Mouse (Mus musculus) gastrocnemius, postnatal 14 days (tissue): Measurements from ENCODE around the gene Sez6. TPM values are rescaled to one million over a fixed set of nuclear protein-coding genes. Genes with fewer than 3 reads are reported as not detected.

Experiments used
- DNase-seq: peaks from one replicate; pipeline ENCODE4 v3.0.0; 2021; ENCODE audit warnings: mixed read lengths
- intact Hi-C: fragments of 180-260 bp; cut with DNase I; formaldehyde crosslinking; loops from one replicate; pipeline ENCODE4 v1.15.1; 2025; ENCODE audit warnings: low total_unique reads
- total RNA-seq, 2 experiments: library from RNA; stranded (reverse); gene quantifications; 2 replicates each; pipeline ENCODE4 v1.2.3; 2021

The Sez6 gene
- total RNA-seq, 2 experiments from 2014 or later, result 0.51 to 0.82 TPM

DNA sequence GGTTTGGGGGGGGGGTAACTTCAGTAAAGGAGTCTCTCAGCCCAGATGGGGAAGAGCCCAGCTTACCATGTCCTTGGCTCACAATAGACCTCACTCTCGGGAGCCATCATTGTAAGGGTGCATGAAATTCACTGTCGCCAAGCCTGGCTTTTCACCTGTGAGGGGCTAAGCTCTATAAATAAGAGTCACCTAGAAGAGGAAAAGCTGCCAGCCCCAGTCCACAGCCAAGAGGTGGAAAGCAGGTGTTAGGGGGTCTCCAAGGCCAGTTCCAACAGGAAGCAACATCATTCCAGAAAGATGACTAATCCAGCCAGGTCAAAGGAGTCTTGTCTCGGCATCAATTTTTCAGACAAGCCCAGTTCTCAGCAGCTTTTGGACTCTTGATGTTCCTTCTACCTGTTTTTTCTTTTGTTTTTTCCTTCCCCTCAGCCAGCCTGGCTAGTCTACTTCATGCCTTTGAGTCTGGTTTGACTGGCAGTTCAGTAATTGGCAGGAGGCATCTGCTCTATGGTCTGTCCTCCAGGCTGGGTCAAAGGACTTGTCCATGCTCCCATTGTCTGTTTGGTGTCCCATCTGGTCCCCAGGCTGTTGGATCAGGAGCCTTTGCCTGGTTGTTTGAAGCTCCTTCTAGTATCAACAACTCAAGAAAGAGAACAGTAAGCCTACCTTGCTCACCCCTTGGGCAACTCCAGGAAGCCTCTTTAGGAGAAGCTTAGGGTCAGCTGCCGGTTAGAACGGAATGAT is 4.1 kb downstream of the Sez6 start:
- DNase-seq, result no peak
- intact Hi-C loops, result no loop called here

- intact Hi-C loops, result no loop called here
- DNase-seq, result no peak
These were observed 6.2 kb downstream of the Sez6 start for GRCm38 (mm10) chr11:77936846-77937245.

DNA sequence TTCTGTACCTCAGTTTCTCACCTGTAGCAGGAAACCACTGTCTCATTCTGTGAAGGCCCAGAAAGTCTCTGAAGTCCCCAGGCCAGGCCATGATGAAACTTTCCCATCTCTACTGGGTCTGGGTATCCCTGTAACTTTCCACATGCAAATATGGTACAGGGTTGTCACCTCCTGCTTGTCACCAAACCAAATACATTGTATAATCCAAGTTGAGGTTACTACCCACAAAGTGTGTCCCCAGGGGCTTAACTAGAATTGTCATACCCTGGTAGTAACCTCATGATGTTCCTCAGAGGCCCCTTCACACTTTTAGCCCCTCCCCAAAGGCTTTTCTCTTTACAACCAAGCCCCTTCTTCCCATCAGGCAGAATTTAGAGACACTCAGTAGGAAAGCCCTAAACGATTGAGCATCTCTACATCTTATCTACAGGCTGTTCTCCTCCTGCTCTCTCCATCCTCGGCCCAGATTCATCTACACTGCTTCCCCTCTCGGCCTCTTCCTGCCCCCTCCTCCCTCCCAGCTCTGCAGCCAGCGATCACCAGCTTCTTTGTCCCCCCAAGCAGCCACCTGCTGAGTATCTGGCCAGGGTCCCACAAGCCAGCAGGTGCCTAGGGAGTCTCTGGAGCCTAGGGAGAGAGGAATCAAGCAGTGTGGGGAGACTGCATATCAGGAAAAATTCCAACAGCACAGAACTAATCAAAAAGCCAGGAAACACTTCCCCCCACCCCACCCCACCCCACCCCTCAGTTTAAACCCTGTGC is 7.2 kb downstream of the Sez6 start:
- no peak for DNase-seq
- intact Hi-C loops, result no loop called here

DNA sequence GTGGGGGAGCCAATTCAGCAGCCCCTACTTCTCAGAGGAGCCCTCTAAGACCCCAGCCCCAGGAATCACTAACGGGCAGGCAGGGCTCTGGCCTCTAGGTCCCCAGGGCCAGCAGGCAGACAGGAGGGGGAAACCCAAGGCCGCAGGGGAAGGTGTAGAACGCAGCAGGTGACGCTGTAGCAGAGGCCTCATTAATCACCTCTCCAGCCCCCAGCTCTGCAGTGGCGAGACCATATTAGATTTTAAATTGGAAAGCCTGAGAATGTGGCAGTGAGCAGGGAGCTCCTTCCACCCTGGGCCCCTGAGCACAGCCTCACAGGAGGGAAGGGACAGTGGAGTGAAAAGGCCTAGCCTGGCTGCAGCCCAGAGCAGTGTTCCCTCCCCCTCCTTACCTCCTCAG is 11.6 kb downstream of the Sez6 start:
- no peak for DNase-seq
- intact Hi-C loops, result no loop called here

DNA sequence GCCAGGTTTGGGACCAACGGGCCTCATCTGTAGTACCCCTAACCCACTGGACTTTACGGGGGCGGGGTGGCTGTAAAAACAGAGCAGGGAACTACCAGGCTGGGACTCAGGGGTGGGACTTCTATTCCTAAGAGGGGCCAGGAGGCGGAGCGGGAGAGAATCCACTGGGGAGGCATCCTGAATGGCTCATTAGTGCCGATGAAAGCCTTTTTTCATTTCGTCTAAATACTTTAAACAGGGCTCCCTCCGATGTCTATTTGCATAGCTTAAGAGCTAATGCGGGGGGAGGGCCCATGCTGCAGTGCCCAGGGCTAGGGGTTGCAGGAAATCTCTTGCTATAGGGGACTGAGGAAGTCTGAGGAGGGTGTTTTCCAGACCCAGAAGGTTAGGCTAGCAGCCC is 17.3 kb downstream of the Sez6 start:
- intact Hi-C loops, result no loop called here
- no peak for DNase-seq

GRCm38 (mm10) chr11:77950125-77950685 is 19.6 kb downstream of the Sez6 start:
- intact Hi-C loops, result loop anchor here (5.0 kb wide), 1 partner anchor 48 kb away; no protein-coding TSS in a partner anchor
- no peak for DNase-seq

- intact Hi-C loops, result loop anchor here (5.0 kb wide), 1 partner anchor 49 kb away; no protein-coding TSS in a partner anchor
These were observed 20.2 kb downstream of the Sez6 start for GRCm38 (mm10) chr11:77950797-77951228.

GRCm38 (mm10) chr11:77953671-77954070 is 23.1 kb downstream of the Sez6 start:
- intact Hi-C loops, result loop anchor here (5.0 kb wide), 1 partner anchor 51 kb away; no protein-coding TSS in a partner anchor
- no peak for DNase-seq

More at GRCm38 (mm10) chr11:77950797-77951228, 20.2 kb downstream of the Sez6 start:
- DNase-seq, result no peak

DNA sequence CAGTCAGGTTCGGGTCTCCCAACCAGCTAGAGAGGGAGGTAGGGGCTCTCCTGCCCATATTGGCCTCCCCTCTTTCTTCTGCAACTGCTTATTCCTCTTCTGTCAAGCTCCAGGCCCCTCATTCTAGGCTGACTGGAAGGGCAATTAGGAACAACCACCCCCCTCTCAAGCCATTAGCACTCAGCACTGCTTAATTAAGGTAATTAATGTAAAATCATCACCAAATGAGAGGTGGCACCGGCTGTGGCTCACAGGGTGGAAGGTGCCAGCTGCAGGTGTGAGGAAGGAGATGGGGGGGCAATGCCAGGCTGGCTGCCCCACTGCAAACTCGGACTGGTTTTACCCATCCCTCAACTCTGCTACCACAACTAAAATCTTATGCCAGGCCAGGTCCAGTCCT is 25.8 kb downstream of the Sez6 start:
- DNase-seq, result no peak
- intact Hi-C loops, result no loop called here

DNA sequence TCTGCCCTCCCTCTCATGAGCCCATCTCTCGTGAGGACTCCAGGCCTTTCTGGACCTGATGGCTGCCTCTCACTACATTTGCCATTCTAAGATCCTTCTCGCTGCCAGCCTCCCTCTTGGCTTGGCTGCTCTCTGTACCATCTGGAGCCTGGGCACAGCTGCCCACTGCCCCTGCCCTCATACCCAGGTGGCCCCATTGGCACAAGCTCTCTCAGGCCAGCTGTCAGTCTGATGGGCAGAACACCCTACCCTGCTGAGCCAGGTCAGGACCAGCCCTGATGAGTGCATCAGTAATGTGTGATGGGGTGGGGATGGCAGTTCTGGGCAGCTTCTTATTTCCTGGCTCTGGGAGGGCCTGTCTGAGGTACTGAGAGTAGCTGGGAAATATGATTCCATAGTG is 27.7 kb downstream of the Sez6 start:
- intact Hi-C loops, result no loop called here

GRCm38 (mm10) chr11:77958932-77959331 is 28.3 kb downstream of the Sez6 start:
- intact Hi-C loops, result no loop called here
- no peak for DNase-seq

More for the DNA sequence above, 27.7 kb downstream of the Sez6 start:
- DNase-seq, result no peak

DNA sequence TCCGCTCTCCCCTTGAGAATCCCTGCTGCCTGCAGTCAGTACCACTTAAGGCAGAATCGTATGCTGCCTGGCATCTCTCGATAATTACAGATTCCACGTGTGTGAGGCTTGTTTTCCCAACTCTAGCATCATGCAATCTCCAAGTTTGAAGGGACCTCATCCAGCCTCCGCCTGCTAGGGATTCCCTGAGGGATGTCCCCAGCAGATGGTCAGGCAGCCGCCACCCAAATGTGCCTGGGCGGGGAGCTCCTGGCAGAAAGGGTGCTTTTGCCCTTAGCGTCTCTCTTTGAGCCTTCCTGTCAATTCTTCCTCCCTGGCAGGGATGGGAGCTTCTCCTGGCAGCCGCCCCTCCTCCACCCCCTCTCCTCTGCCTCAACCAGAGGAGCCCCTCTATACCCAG is 29.6 kb downstream of the Sez6 start:
- intact Hi-C loops, result no loop called here
- no peak for DNase-seq

DNA sequence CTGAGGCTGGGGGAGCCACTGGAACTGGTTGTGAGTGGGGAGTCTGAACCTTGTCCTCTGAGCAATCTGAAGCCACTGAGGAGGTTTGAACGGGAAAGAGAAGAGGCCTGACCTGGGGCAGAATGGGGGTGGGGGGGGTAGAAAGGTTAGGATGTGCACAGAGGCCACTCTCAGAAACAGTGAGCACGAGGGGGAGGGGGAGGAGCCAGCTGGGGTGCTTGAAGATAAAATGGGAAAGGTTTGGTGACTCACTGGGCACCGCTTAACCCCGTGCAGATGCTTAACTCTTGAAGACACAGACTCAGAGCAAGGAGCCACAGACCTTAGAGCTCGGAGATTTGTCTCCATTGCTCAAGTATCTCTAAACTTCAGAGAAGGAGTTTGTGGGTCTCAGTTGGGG is 30.3 kb downstream of the Sez6 start:
- DNase-seq, result no peak
- intact Hi-C loops, result no loop called here

- no peak for DNase-seq
- intact Hi-C loops, result no loop called here
These were observed 32.3 kb downstream of the Sez6 start for GRCm38 (mm10) chr11:77962946-77963345.

GRCm38 (mm10) chr11:77964415-77965095 is 34.0 kb downstream of the Sez6 start:
- intact Hi-C loops, result loop anchor here (5.0 kb wide), 1 partner anchor 137 kb away; no protein-coding TSS in a partner anchor
- DNase-seq, result no peak

GRCm38 (mm10) chr11:77965101-77966036 is 34.8 kb downstream of the Sez6 start:
- intact Hi-C loops, result loop anchor here (5.0 kb wide), 1 partner anchor 138 kb away; no protein-coding TSS in a partner anchor
- peak; percentile 34 for DNase-seq

DNA sequence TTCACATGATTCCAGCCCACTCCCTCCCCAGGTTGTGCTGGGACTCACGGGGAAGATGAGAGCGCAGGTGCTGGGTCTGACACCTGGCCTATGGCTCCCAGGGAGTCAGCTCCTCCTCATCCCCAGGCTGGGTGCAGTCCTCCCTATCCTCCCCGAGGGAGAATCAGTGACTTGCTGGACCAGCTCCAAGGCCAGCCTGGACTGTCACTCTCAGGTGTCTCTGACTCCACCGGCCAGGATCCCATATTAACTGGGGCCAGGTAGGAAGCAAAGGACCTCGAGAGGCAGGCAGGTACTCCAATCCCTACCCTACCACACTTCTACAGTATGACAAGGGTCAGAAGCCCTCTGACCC is 35.4 kb downstream of the Sez6 start:
- intact Hi-C loops, result loop anchor here (5.0 kb wide), 1 partner anchor 139 kb away; no protein-coding TSS in a partner anchor
- DNase-seq, result no peak

DNA sequence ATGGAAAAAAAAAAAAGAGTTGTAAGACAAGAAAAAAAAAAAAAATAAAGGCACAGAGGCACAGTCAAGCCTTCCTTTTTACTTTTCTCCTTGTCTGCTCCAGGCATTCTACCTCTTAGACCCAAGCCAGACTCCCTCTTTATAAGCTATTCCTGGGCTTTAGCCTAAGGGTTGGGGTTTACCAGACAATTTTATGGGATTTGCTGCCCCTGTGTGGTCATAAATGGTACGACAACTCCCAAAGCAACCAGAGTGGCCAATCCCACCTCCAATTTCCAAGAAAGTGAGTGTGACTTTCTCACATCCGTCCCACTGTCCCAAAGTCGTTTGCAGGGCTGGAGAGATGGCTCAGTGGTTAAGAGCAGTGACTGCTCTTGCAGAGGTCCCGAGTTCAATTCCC is 36.5 kb downstream of the Sez6 start:
- peak; percentile 39 for DNase-seq
- intact Hi-C loops, result loop anchor here (5.0 kb wide), 1 partner anchor 140 kb away; no protein-coding TSS in a partner anchor

DNA sequence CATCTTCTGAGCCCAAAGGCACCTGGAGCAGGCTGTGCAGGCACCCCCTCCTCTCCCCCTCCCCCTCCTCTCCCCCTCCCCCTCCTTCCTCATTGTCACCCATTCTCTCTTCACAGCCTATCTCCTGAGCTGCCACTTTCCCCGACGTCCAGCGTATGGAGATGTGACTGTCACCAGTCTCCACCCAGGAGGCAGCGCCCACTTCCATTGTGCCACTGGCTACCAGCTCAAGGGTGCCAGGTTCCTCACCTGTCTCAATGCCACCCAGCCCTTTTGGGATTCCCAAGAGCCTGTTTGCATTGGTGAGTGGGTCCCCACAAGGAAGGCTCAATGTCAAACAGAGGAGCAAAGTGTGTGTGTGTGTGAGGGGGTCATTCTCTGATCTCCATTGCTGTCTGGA is 38.2 kb downstream of the Sez6 start:
- intact Hi-C loops, result loop anchor here (5.0 kb wide), 1 partner anchor 141 kb away; no protein-coding TSS in a partner anchor
- no peak for DNase-seq
